Mouse (Mus musculus) liver, adult 2 months (tissue): ENCODE measurements around the gene Ubxn1. TPM values are rescaled to one million over a fixed set of nuclear protein-coding genes. Genes with fewer than 3 reads are reported as not detected.
A peak's percentile ranks its signal among the peaks of the same experiment; 100 is the strongest.
"Not testable (repeated sequence)": the region's sequence is repeated elsewhere in the genome, so short reads cannot be mapped to it uniquely, and the experiment has no call there.

Experiments used
- DNase-seq: peaks from one replicate; pipeline ENCODE4 v3.0.0-alpha.2; 2011; ENCODE audit warnings: low read depth, low spot score; ENCODE audit errors: extremely low read depth
- H3K27ac ChIP-seq: fragments of 200-500 bp; replicated peaks from 2 replicates; pipeline ENCODE4 v1.5.1; 2012; ENCODE audit warnings: low read depth, mild to moderate bottlenecking, control low read depth, inconsistent platforms, low read length; ENCODE audit not compliant: insufficient read depth
- H3K27me3 ChIP-seq: fragments of 200-500 bp; 2 replicates; pipeline ENCODE4 v1.6.1; 2012; ENCODE audit warnings: mild to moderate bottlenecking, moderate library complexity, low read length, inconsistent platforms; ENCODE audit not compliant: control insufficient read depth, insufficient read depth
- H3K36me3 ChIP-seq: fragments of 200-500 bp; 2 replicates; pipeline ENCODE4 v1.6.1; 2012; ENCODE audit warnings: low read length, inconsistent platforms; ENCODE audit not compliant: control insufficient read depth, insufficient read depth
- H3K4me1 ChIP-seq: fragments of 200-500 bp; 2 replicates; pipeline ENCODE4 v1.6.1; 2011; ENCODE audit warnings: low read length; ENCODE audit not compliant: control insufficient read depth, insufficient read depth
- H3K4me3 ChIP-seq: fragments of 200-500 bp; 2 replicates; pipeline ENCODE4 v1.5.1; 2011; ENCODE audit warnings: low read depth, mild to moderate bottlenecking, control low read depth, low read length, moderate library complexity; ENCODE audit not compliant: insufficient read depth
- H3K79me2 ChIP-seq: fragments of 200-500 bp; 2 replicates; pipeline ENCODE4 v1.6.1; 2012; ENCODE audit warnings: inconsistent platforms, mild to moderate bottlenecking, low read length, moderate library complexity; ENCODE audit not compliant: control insufficient read depth, insufficient read depth
- H3K9ac ChIP-seq: fragments of 200-500 bp; 2 replicates; pipeline ENCODE4 v1.6.1; 2012; ENCODE audit warnings: low read depth, mild to moderate bottlenecking, control low read depth, inconsistent platforms, low read length
- CTCF ChIP-seq: fragments of 200-500 bp; IDR thresholded peaks from 2 replicates; pipeline ENCODE4 v1.5.1; 2011; ENCODE audit warnings: low read depth, low read length, control low read depth
- POLR2A ChIP-seq: fragments of 200-500 bp; IDR thresholded peaks from 2 replicates; pipeline ENCODE4 v1.6.1; 2011; ENCODE audit warnings: low read length, control low read depth; ENCODE audit not compliant: insufficient read depth; ENCODE audit errors: extremely low read depth
- WGBS: fragments of 180-500 bp; shearing (Covaris S2); methylation state at CpG from one replicate; pipeline ENCODE4 v1.1.7; 2018; 5-methylcytosine and 5-hydroxymethylcytosine counted together
- polyA plus RNA-seq: library from polyadenylated mRNA; depleted of rRNA; stranded (reverse); fragments of >200 nt; gene quantifications from 2 replicates; pipeline ENCODE4 v1.2.3, GENCODE M21; 2012; rRNA removed
- total RNA-seq: library from RNA; depleted of rRNA; stranded (reverse); fragments of >200 nt; gene quantifications from 2 replicates; pipeline ENCODE4 v1.2.3, GENCODE M21; 2014; rRNA removed

Gene Ubxn1
- 82.7 and 88.4 TPM in 2 replicates for total RNA-seq
- 128 and 133 TPM in 2 replicates for polyA plus RNA-seq

GRCm38 (mm10) chr19:8871267-8872186, at the start of gene Ubxn1:
Gene Ubxn1, plus strand, starts transcription at chr19:8871496.
- peak; percentile 96 for DNase-seq
- peak; percentile 67; the same call in 1 of the 2 replicates for TF ChIP-seq POLR2A
- no peak for TF ChIP-seq CTCF
- Histone ChIP-seq H3K4me1 (peaks cover 13% of the 10 kb centered on the region; the same call in 1 of the 2 replicates), H3K9ac (peak within 1 kb of the TSS; percentile 88), H3K27ac (peak within 1 kb of the TSS; percentile 83), H3K36me3 (peaks cover 16% of the 10 kb centered on the region), H3K27me3 (no peaks in the 10 kb centered on the region), H3K79me2 (no peaks in the 10 kb centered on the region), H3K4me3 (peak within 1 kb of the TSS; percentile 82)
- under 1% methylated on average over 57 of the region's 59 CpGs for WGBS

- Histone ChIP-seq H3K4me1 (peaks cover 16% of the 10 kb centered on the region; the same call in 1 of the 2 replicates), H3K79me2 (peaks cover 8% of the 10 kb centered on the region; the same call in 1 of the 2 replicates), H3K4me3 (no peak overlapping the region), H3K27me3 (no peaks in the 10 kb centered on the region), H3K9ac (no peak overlapping the region), H3K27ac (no peak overlapping the region), H3K36me3 (peaks cover 48% of the 10 kb centered on the region)
- WGBS, result 74% methylated on average over 8 of the region's 8 CpGs
- DNase-seq, result no peak
- no peak for TF ChIP-seq POLR2A
- TF ChIP-seq CTCF, result no peak
Measured at GRCm38 (mm10) chr19:8822696-8823095, 48.6 kb upstream of the Ubxn1 start.

- Histone ChIP-seq H3K79me2 (no peaks in the 10 kb centered on the region), H3K27me3 (no peaks in the 10 kb centered on the region), H3K4me1 (no peaks in the 10 kb centered on the region), H3K36me3 (peaks cover 88% of the 10 kb centered on the region), H3K9ac (no peak within 1 kb of the TSS), H3K4me3 (no peak within 1 kb of the TSS), H3K27ac (no peak within 1 kb of the TSS)
- TF ChIP-seq CTCF (no peak), POLR2A (no peak)
- no peak for DNase-seq
- 90% methylated on average over 8 of the region's 8 CpGs for WGBS
Measured at GRCm38 (mm10) chr19:8829660-8830059, 41.6 kb upstream of the Ubxn1 start, which contains the start of gene AC129217.1. Gene AC129217.1, plus strand, starts transcription at chr19:8829773.

GRCm38 (mm10) chr19:8830664-8831063, 40.6 kb upstream of the Ubxn1 start:
- Histone ChIP-seq H3K36me3 (peaks cover 80% of the 10 kb centered on the region), H3K9ac (no peak overlapping the region), H3K4me3 (no peak overlapping the region), H3K27me3 (no peaks in the 10 kb centered on the region), H3K79me2 (no peaks in the 10 kb centered on the region), H3K4me1 (no peaks in the 10 kb centered on the region), H3K27ac (no peak overlapping the region)
- TF ChIP-seq POLR2A (no peak), CTCF (no peak)
- no peak for DNase-seq
- 95% methylated on average over 8 of the region's 8 CpGs for whole genome bisulfite sequencing

GRCm38 (mm10) chr19:8831262-8831661, 40.0 kb upstream of the Ubxn1 start:
- TF ChIP-seq CTCF, result no peak
- no peak for TF ChIP-seq POLR2A
- H3K27ac ChIP-seq, result no peak overlapping the region
- no peak overlapping the region for H3K4me3 ChIP-seq
- H3K79me2 ChIP-seq, result no peaks in the 10 kb centered on the region
- no peak for DNase-seq
- 93% methylated on average over 11 of the region's 11 CpGs for WGBS
- no peaks in the 10 kb centered on the region for H3K4me1 ChIP-seq
- H3K36me3 ChIP-seq, result peaks cover 74% of the 10 kb centered on the region
- H3K27me3 ChIP-seq, result no peaks in the 10 kb centered on the region
- no peak overlapping the region for H3K9ac ChIP-seq

- Histone ChIP-seq H3K4me1 (0 out of 2 replicates have a peak, but pooled peaks cover under 1% of the 10 kb centered on the region), H3K36me3 (peaks cover 58% of the 10 kb centered on the region), H3K79me2 (no peaks in the 10 kb centered on the region)
Measured at GRCm38 (mm10) chr19:8832971-8833370, 38.3 kb upstream of the Ubxn1 start.

GRCm38 (mm10) chr19:8836327-8836726, 35.0 kb upstream of the Ubxn1 start:
- H3K27me3 ChIP-seq, H3K4me3 ChIP-seq, DNase-seq, H3K79me2 ChIP-seq, H3K27ac ChIP-seq, H3K9ac ChIP-seq, H3K4me1 ChIP-seq: not testable (repeated sequence)
- H3K36me3 ChIP-seq, result peaks cover 25% of the 10 kb centered on the region
- 98% methylated on average over 10 of the region's 10 CpGs for WGBS

More at GRCm38 (mm10) chr19:8832971-8833370, 38.3 kb upstream of the Ubxn1 start:
- no peaks in the 10 kb centered on the region for H3K27me3 ChIP-seq
- no peak overlapping the region for H3K9ac ChIP-seq
- 81% methylated on average over 4 of the region's 4 CpGs for WGBS
- TF ChIP-seq POLR2A, result no peak
- no peak for TF ChIP-seq CTCF
- no peak overlapping the region for H3K4me3 ChIP-seq
- no peak overlapping the region for H3K27ac ChIP-seq
- DNase-seq, result no peak
